In the genomic region with DNA sequence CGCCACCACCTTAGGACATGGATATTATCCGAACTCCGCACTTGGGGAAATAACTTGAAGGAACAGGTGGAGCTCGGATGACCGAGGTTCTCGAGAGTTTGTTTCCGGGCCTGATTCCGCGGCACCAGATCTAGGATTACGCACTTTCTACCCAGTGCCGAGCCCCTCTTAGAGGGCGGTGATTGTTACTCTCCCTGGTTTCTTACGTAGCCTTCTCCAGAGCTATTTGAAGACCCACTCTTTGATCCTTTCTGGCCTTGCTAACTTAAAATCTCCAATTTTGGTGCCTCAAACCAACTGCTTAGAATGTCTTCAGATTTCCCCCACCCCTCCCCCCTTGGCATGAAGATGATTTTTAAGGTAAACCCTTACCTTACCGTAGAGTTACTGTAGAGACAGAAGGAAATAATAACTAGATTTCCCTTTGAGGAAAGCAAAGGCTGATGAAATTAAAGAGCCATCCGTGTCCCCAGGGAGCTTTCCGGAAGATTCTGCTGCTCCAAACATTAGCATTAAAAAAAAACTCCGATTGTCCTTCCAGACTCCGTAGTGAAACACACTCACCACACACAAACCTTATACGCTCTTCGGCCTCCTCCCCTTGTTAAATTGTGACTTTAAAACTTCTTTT, we compare ENCODE assay signal across 8 mouse cellular contexts. TPM values are rescaled to one million over a fixed set of nuclear protein-coding genes. Genes with fewer than 3 reads are reported as not detected.
DNase-seq lines count a peak whose midpoint lies in the region; ATAC-seq and TF ChIP-seq lines count a peak whose summit lies in the region.

No protein-coding gene starts in this region.

- peak overlapping the region; percentile 50; the same call in 1 of the 2 replicates for H3K9ac ChIP-seq in limb, embryonic 15.5 days
- no peak overlapping the region for H3K9ac ChIP-seq in stomach, embryonic 15.5 days

- TF ChIP-seq CTCF in cerebellum, adult 2 months (IDR thresholded peaks at IDR 0.05; ENCODE audit: borderline replicate concordance, insufficient read depth, low read depth, low read length), result no peak
- no peak for TF ChIP-seq CTCF in thymus, adult 2 months (IDR thresholded peaks at IDR 0.05; ENCODE audit: borderline replicate concordance, control insufficient read depth, extremely low read depth, insufficient read depth, low read length, poor library complexity)

- no peak for TF ChIP-seq POLR2A in cerebellum, adult 2 months (IDR thresholded peaks at IDR 0.05; ENCODE audit: borderline replicate concordance, insufficient read depth, low read length)
- no peak for TF ChIP-seq POLR2A in thymus, adult 2 months (IDR thresholded peaks at IDR 0.05; ENCODE audit: control insufficient read depth, extremely low read depth, insufficient read depth, low read length, poor library complexity)

- 0 out of 2 replicates have a peak, but pooled peaks have one; percentile 36 for ATAC-seq in limb, embryonic 15.5 days (ENCODE audit: insufficient number of reproducible peaks, low FRiP score, low TSS enrichment, low read depth)
- peak; percentile 20; the same call in 1 of the 2 replicates for ATAC-seq in stomach, embryonic 15.5 days (ENCODE audit: insufficient read depth, low FRiP score, low read depth)

- no peak overlapping the region for H3K27ac ChIP-seq in cerebellum, adult 2 months (ENCODE audit: insufficient read depth, low read length)
- H3K27ac ChIP-seq in thymus, adult 2 months (ENCODE audit: control insufficient read depth, insufficient read depth, low read length), result peak overlapping the region; percentile 90
- no peak overlapping the region for H3K27ac ChIP-seq in limb, embryonic 15.5 days
- peak overlapping the region; percentile 82 for H3K27ac ChIP-seq in stomach, embryonic 15.5 days

- 11% methylated on average over 20 of the region's 20 CpGs for WGBS in cerebellum, adult 2 months
- WGBS in thymus, adult 2 months, result 6% methylated on average over 20 of the region's 20 CpGs
- WGBS in limb, embryonic 15.5 days, result 4% methylated on average over 20 of the region's 20 CpGs
- WGBS in stomach, embryonic 15.5 days, result 4% methylated on average over 20 of the region's 20 CpGs

- no peaks in the 10 kb centered on the region for H3K4me1 ChIP-seq in cerebellum, adult 2 months (ENCODE audit: control insufficient read depth, insufficient read depth, low read length)
- H3K4me1 ChIP-seq in thymus, adult 2 months (replicated peaks; ENCODE audit: control insufficient read depth, insufficient read depth, low read length), result peaks cover 15% of the 10 kb centered on the region
- peaks cover 20% of the 10 kb centered on the region for H3K4me1 ChIP-seq in limb, embryonic 15.5 days
- H3K4me1 ChIP-seq in stomach, embryonic 15.5 days, result peaks cover 5% of the 10 kb centered on the region; the same call in 1 of the 2 replicates

- peak overlapping the region; percentile 73 for H3K4me2 ChIP-seq in limb, embryonic 15.5 days
- H3K4me2 ChIP-seq in stomach, embryonic 15.5 days, result peak overlapping the region; percentile 76

- no peak for DNase-seq in cerebellum, adult 2 months
- DNase-seq in cerebellum, adult 8-10 months, result no peak
- DNase-seq in thymus, adult 2 months, result no peak
- DNase-seq in thymus, postnatal 14 days, result no peak
- DNase-seq in cerebellum, adult 18-20 months, result no peak
- no peak for DNase-seq in urinary bladder, postnatal 36 days (ENCODE audit: low spot score in 2 of 2)

- no peaks in the 10 kb centered on the region for H3K9me3 ChIP-seq in limb, embryonic 15.5 days
- no peaks in the 10 kb centered on the region for H3K9me3 ChIP-seq in stomach, embryonic 15.5 days

- peak overlapping the region; percentile 56 for H3K4me3 ChIP-seq in cerebellum, adult 2 months (replicated peaks; ENCODE audit: insufficient read depth, low read depth, low read length)
- peak overlapping the region; percentile 65 for H3K4me3 ChIP-seq in thymus, adult 2 months (ENCODE audit: control insufficient read depth, insufficient read depth, low read length)
- peak overlapping the region; percentile 64 for H3K4me3 ChIP-seq in limb, embryonic 15.5 days
- H3K4me3 ChIP-seq in stomach, embryonic 15.5 days (replicated peaks), result peak overlapping the region; percentile 70

- no peaks in the 10 kb centered on the region; the same call in 1 of the 2 replicates for H3K27me3 ChIP-seq in cerebellum, adult 2 months (ENCODE audit: control insufficient read depth, insufficient read depth, low read length)
- H3K27me3 ChIP-seq in thymus, adult 2 months (ENCODE audit: control insufficient read depth, insufficient read depth, low read length), result no peaks in the 10 kb centered on the region
- H3K27me3 ChIP-seq in limb, embryonic 15.5 days, result peaks cover 69% of the 10 kb centered on the region
- H3K27me3 ChIP-seq in stomach, embryonic 15.5 days (replicated peaks), result peaks cover 18% of the 10 kb centered on the region

- H3K36me3 ChIP-seq in thymus, adult 2 months (ENCODE audit: control insufficient read depth, insufficient read depth, low read length), result no peaks in the 10 kb centered on the region
- H3K36me3 ChIP-seq in limb, embryonic 15.5 days, result no peaks in the 10 kb centered on the region
- H3K36me3 ChIP-seq in stomach, embryonic 15.5 days, result no peaks in the 10 kb centered on the region

RNA-seq across cellular contexts. Expression of a gene that starts 0.4 kb away (rescaled TPM):
- 5.0 TPM in 2 replicates for polyA plus RNA-seq in cerebellum, adult 2 months (2012; rRNA removed)
- polyA plus RNA-seq in thymus, adult 2 months (2012; rRNA removed), result 79.0 and 86.4 TPM in 2 replicates
- polyA plus RNA-seq in limb, embryonic 15.5 days (2015; fragmentation: Nextera tagmentation; extraction: Ambion mirVana), result 7.5 and 8.1 TPM in 2 replicates
- 10.2 and 12.1 TPM in 2 replicates for polyA plus RNA-seq in stomach, embryonic 15.5 days (2015; fragmentation: Nextera tagmentation; extraction: Ambion mirVana)

RNA-seq across cellular contexts. Expression of a gene that starts 26.4 kb away (rescaled TPM):
- 2.4 and 2.9 TPM in 2 replicates for polyA plus RNA-seq in cerebellum, adult 2 months (2012; rRNA removed)
- polyA plus RNA-seq in thymus, adult 2 months (2012; rRNA removed), result 0.44 and 0.62 TPM in 2 replicates
- 5.6 and 6.0 TPM in 2 replicates for polyA plus RNA-seq in limb, embryonic 15.5 days (2015; fragmentation: Nextera tagmentation; extraction: Ambion mirVana)
- polyA plus RNA-seq in stomach, embryonic 15.5 days (2015; fragmentation: Nextera tagmentation; extraction: Ambion mirVana), result 5.8 and 5.9 TPM in 2 replicates

RNA-seq across cellular contexts. Expression of a gene that starts 55.8 kb away (rescaled TPM):
- polyA plus RNA-seq in cerebellum, adult 2 months (2012; rRNA removed), result 2.9 and 3.1 TPM in 2 replicates
- polyA plus RNA-seq in thymus, adult 2 months (2012; rRNA removed), result 6.6 and 7.4 TPM in 2 replicates
- polyA plus RNA-seq in limb, embryonic 15.5 days (2015; fragmentation: Nextera tagmentation; extraction: Ambion mirVana), result 8.7 and 11.0 TPM in 2 replicates
- polyA plus RNA-seq in stomach, embryonic 15.5 days (2015; fragmentation: Nextera tagmentation; extraction: Ambion mirVana), result 8.2 and 9.4 TPM in 2 replicates

Comparison
In these comparisons a context has a peak if more than half of its experiments do, and no peak if none do; other contexts are left out.
1. H3K27ac ChIP-seq: peak in thymus, adult 2 months (single experiment) and stomach, embryonic 15.5 days (single experiment); none in cerebellum, adult 2 months (single experiment) and limb, embryonic 15.5 days (single experiment).
2. Peak in every context shown above with its lines, with median percentiles within 50 percentile points of each other: H3K4me3 ChIP-seq.